Mouse (Mus musculus) ES-E14 (cell line): ENCODE data around the gene Spata13. TPM values are rescaled to one million over a fixed set of nuclear protein-coding genes. Genes with fewer than 3 reads are reported as not detected.

Experiments used
- DNase-seq: peaks from one replicate; pipeline ENCODE4 v3.0.0-alpha.2; 2013; ENCODE audit warnings: low read depth, low spot score
- H3K27ac ChIP-seq: 2 replicates; pipeline ENCODE4 v1.5.1; 2012; ENCODE audit warnings: low read depth, mild to moderate bottlenecking, low read length, moderate library complexity, mixed read lengths; ENCODE audit not compliant: poor library complexity, insufficient read depth, severe bottlenecking
- H3K36me3 ChIP-seq: 2 replicates; pipeline ENCODE4 v1.6.1; 2012; ENCODE audit warnings: mild to moderate bottlenecking, low read length, moderate library complexity, mixed read lengths; ENCODE audit not compliant: control insufficient read depth, poor library complexity, insufficient read depth, severe bottlenecking
- H3K4me1 ChIP-seq, 2 experiments: fragments of 150-350 bp in 1 of 2; sonication (generic) in 1 of 2; 2 replicates each; pipeline ENCODE4 v1.6.1; 2012; ENCODE audit warnings: low read length in 2 of 2, mild to moderate bottlenecking in 1 of 2, mixed read lengths in 1 of 2; ENCODE audit not compliant: control insufficient read depth in 2 of 2, insufficient read depth in 2 of 2, poor library complexity in 1 of 2
- H3K4me3 ChIP-seq, 2 experiments: fragments of 150-350 bp in 1 of 2; sonication (generic) in 1 of 2; 2 replicates each; pipeline ENCODE4 v1.5.1; 2012; ENCODE audit warnings: low read length in 2 of 2, low read depth in 1 of 2, mild to moderate bottlenecking in 1 of 2, mixed read lengths in 1 of 2; ENCODE audit not compliant: insufficient read depth in 1 of 2, poor library complexity in 1 of 2, severe bottlenecking in 1 of 2
- H3K9ac ChIP-seq: 2 replicates; pipeline ENCODE4 v1.6.1; 2012; ENCODE audit warnings: low read depth, mild to moderate bottlenecking, low read length, mixed read lengths; ENCODE audit not compliant: poor library complexity, insufficient read depth, severe bottlenecking
- H3K9me3 ChIP-seq: fragments of 150-350 bp; sonication (generic); 2 replicates; pipeline ENCODE4 v1.6.1; 2012; ENCODE audit warnings: low read depth, mild to moderate bottlenecking, low read length; ENCODE audit not compliant: control insufficient read depth, insufficient read depth
- CHD2 ChIP-seq: IDR thresholded peaks from 2 replicates; pipeline ENCODE4 v1.6.1; 2014; ENCODE audit warnings: mild to moderate bottlenecking, low read depth, low read length, inconsistent platforms
- HCFC1 ChIP-seq: IDR thresholded peaks from 2 replicates; pipeline ENCODE4 v1.6.1; 2012; ENCODE audit warnings: low read length, inconsistent platforms, borderline replicate concordance; ENCODE audit not compliant: insufficient read depth
- MAFK ChIP-seq: IDR thresholded peaks from 2 replicates; pipeline ENCODE4 v1.6.1; 2014; ENCODE audit warnings: mild to moderate bottlenecking, low read depth, low read length, inconsistent platforms; ENCODE audit not compliant: insufficient read depth
- ZC3H11A ChIP-seq: IDR thresholded peaks from 2 replicates; pipeline ENCODE4 v1.6.1; 2012; ENCODE audit warnings: low read depth, mild to moderate bottlenecking, inconsistent platforms, low read length, borderline replicate concordance
- ZNF384 ChIP-seq: IDR thresholded peaks from 2 replicates; pipeline ENCODE4 v1.6.1; 2012; ENCODE audit warnings: low read depth, low read length, inconsistent platforms
- in situ Hi-C, 2 experiments: fragments of 600-800 bp; cut with MboI; formaldehyde crosslinking; loops; one replicate each; pipeline ENCODE4 v1.15.1; 2025; ENCODE audit warnings: low sequenced_read_pairs in 2 of 2, inconsistent platforms in 1 of 2; ENCODE audit not compliant: unreplicated experiment in 2 of 2
- total RNA-seq: library from RNA; depleted of rRNA; stranded (reverse); fragments of 300-350 nt; gene quantifications from 2 replicates; pipeline ENCODE4 v1.2.3, GENCODE M21; 2012

Gene Spata13
- total RNA-seq, 1 experiment = 14.9 TPM

- H3K36me3 ChIP-seq = peaks cover 7% of the 10 kb centered on the region; the same call in 1 of the 2 replicates
- H3K4me1 ChIP-seq = peaks cover 2 to 12% of the 10 kb centered on the region in 2 experiments
- in situ Hi-C loops = no loop called here
- no peak overlapping the region for H3K4me3 ChIP-seq
- H3K9ac ChIP-seq = no peak overlapping the region
- H3K27ac ChIP-seq = no peak overlapping the region
- TF ChIP-seq ZC3H11A = no peak
- TF ChIP-seq CHD2 = no peak
- no peak for TF ChIP-seq ZNF384
- TF ChIP-seq HCFC1 = no peak
- no peak for TF ChIP-seq MAFK
- no peak for DNase-seq
- no peaks in the 10 kb centered on the region for H3K9me3 ChIP-seq
Observed at GRCm38 (mm10) chr14:60648956-60649355, 15.2 kb downstream of the Spata13 start.

GRCm38 (mm10) chr14:60653184-60653583, 19.4 kb downstream of the Spata13 start:
- in situ Hi-C loops = no loop called here
- TF ChIP-seq MAFK (no peak), ZC3H11A (no peak), ZNF384 (no peak), CHD2 (no peak), HCFC1 (no peak)
- H3K4me3 ChIP-seq = no peak overlapping the region
- peaks cover 4 to 18% of the 10 kb centered on the region in 2 experiments for H3K4me1 ChIP-seq
- DNase-seq = no peak
- H3K9ac ChIP-seq = no peak overlapping the region
- H3K27ac ChIP-seq = no peak overlapping the region
- H3K36me3 ChIP-seq = peaks cover 3% of the 10 kb centered on the region; the same call in 1 of the 2 replicates
- H3K9me3 ChIP-seq = no peaks in the 10 kb centered on the region

GRCm38 (mm10) chr14:60653977-60654376, 20.2 kb downstream of the Spata13 start:
- Histone ChIP-seq H3K27ac (no peak overlapping the region), H3K36me3 (peaks cover 3% of the 10 kb centered on the region; the same call in 1 of the 2 replicates), H3K4me3 (no peak overlapping the region), H3K9ac (no peak overlapping the region), H3K4me1 (peaks cover 4 to 18% of the 10 kb centered on the region in 2 experiments), H3K9me3 (no peaks in the 10 kb centered on the region)
- in situ Hi-C loops = no loop called here
- DNase-seq = no peak
- TF ChIP-seq MAFK = no peak
- no peak for TF ChIP-seq HCFC1
- no peak for TF ChIP-seq ZC3H11A
- no peak for TF ChIP-seq ZNF384
- TF ChIP-seq CHD2 = no peak

GRCm38 (mm10) chr14:60654708-60655107, 20.9 kb downstream of the Spata13 start:
- H3K36me3 ChIP-seq = peaks cover 6% of the 10 kb centered on the region; the same call in 1 of the 2 replicates
- no peak overlapping the region for H3K4me3 ChIP-seq
- H3K4me1 ChIP-seq = peaks cover 4 to 18% of the 10 kb centered on the region in 2 experiments
- in situ Hi-C loops = no loop called here
- TF ChIP-seq ZNF384 (no peak), CHD2 (no peak), HCFC1 (no peak), ZC3H11A (no peak), MAFK (no peak)
- H3K27ac ChIP-seq = no peak overlapping the region
- H3K9ac ChIP-seq = no peak overlapping the region
- no peak for DNase-seq
- no peaks in the 10 kb centered on the region for H3K9me3 ChIP-seq
